Mouse (Mus musculus) embryonic fibroblast, embryonic 13.5 days (primary cell): ENCODE measurements around the gene Cox4i2.

Experiments
- CTCF ChIP-seq: IDR thresholded peaks from 2 replicates; pipeline ENCODE4 v1.5.1; 2011; ENCODE audit warnings: mild to moderate bottlenecking, control low read depth, low read length, moderate library complexity, borderline replicate concordance; ENCODE audit not compliant: insufficient read depth
- POLR2A ChIP-seq: IDR thresholded peaks from 2 replicates; pipeline ENCODE4 v1.6.1; 2011; ENCODE audit warnings: low read depth, mild to moderate bottlenecking, control low read depth, low read length, moderate library complexity

DNA sequence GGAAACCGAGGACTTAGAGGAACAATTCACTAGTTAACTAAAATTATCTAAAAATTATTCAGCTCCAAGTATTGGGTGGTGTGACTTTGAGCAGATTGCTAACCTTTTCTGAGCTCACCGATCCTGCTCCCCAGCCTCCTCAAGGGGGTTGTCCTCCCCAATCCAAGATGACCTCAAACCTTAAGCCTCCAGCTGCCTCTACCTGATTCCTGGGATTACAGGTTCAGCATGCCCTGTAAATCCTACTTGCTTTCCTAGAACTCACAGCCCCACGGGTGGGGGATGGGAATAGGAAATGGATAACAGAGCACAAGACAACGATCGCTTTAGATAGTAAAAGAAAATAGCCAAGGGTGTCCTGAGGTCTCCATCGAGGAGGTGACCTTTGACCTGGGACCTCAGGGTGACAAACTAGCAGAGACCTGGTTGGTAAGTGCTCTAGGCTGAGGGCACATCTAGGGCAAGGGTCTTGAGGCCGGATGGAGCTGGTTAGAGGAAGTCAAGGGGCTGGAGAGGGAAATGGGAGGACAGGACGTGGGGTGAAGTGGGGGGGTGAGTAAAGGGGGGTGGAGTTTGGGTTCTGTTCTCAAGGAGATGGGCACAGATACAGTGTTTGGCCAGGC is 24.8 kb upstream of the Cox4i2 start:
- TF ChIP-seq CTCF (no peak), POLR2A (no peak)
